Mouse (Mus musculus) lung, embryonic 16.5 days (tissue): ENCODE measurements around the gene Ndufa4l2. TPM values are rescaled to one million over a fixed set of nuclear protein-coding genes. Genes with fewer than 3 reads are reported as not detected.

Experiments used
- ATAC-seq: fragments of 200-750 bp; cut with Nextera tagmentation; 2 replicates; pipeline ENCODE4 v1.8.0; 2017; ENCODE audit warnings: low read depth, mild to moderate bottlenecking, moderate library complexity
- H3K27ac ChIP-seq: fragments of 300-500 bp; sonication (generic); 2 replicates; pipeline ENCODE4 v1.5.1; 2014; ENCODE audit warnings: mild to moderate bottlenecking, control low read depth, low read length
- H3K27me3 ChIP-seq: fragments of 300-500 bp; sonication (generic); 2 replicates; pipeline ENCODE4 v1.6.1; 2014; ENCODE audit warnings: low read depth, low read length, mixed read lengths; ENCODE audit not compliant: control insufficient read depth, insufficient read depth
- H3K36me3 ChIP-seq: fragments of 300-500 bp; sonication (generic); 2 replicates; pipeline ENCODE4 v1.6.1; 2014; ENCODE audit warnings: low read length; ENCODE audit not compliant: control insufficient read depth, insufficient read depth
- H3K4me1 ChIP-seq: fragments of 300-500 bp; sonication (generic); replicated peaks from 2 replicates; pipeline ENCODE4 v1.6.1; 2014; ENCODE audit warnings: low read length, mixed read lengths; ENCODE audit not compliant: control insufficient read depth, insufficient read depth
- H3K4me2 ChIP-seq: fragments of 300-500 bp; sonication (generic); 2 replicates; pipeline ENCODE4 v1.6.1; 2014; ENCODE audit warnings: low read depth, low read length, control low read depth
- H3K4me3 ChIP-seq: fragments of 300-500 bp; sonication (generic); 2 replicates; pipeline ENCODE4 v1.5.1; 2014; ENCODE audit warnings: mild to moderate bottlenecking, low read length, control low read depth
- H3K9ac ChIP-seq: fragments of 300-500 bp; sonication (generic); 2 replicates; pipeline ENCODE4 v1.6.1; 2014; ENCODE audit warnings: low read length, control low read depth
- H3K9me3 ChIP-seq: fragments of 300-500 bp; sonication (generic); 2 replicates; pipeline ENCODE4 v1.6.1; 2016; ENCODE audit warnings: low read length; ENCODE audit not compliant: control insufficient read depth
- WGBS: fragments of 180-500 bp; shearing (Covaris S2); extraction: QIAGEN DNeasy Blood & Tissue Kit; methylation state at CpG from one replicate; pipeline ENCODE4 v1.1.7; 2014; 5-methylcytosine and 5-hydroxymethylcytosine counted together
- polyA plus RNA-seq: library from polyadenylated mRNA; unstranded; fragments of >200 nt; fragmentation: Nextera tagmentation; extraction: Ambion mirVana; gene quantifications from 2 replicates; pipeline ENCODE4 v1.2.1, GENCODE M21; 2015

Ndufa4l2 gene
- polyA plus RNA-seq, 1 experiment from 2014 or later: 155 TPM

GRCm38 (mm10) chr10:127522088-127522581 is 7.4 kb downstream of the Ndufa4l2 start, which contains the start of gene Shmt2:
Gene Shmt2, minus strand, starts transcription at chr10:127522444.
- peak within 1 kb of the TSS; percentile 61 for H3K9ac ChIP-seq
- peak within 1 kb of the TSS; percentile 62 for H3K4me2 ChIP-seq
- H3K27me3 ChIP-seq: peaks cover 38% of the 10 kb centered on the region
- peak within 1 kb of the TSS; percentile 56 for H3K4me3 ChIP-seq
- no peaks in the 10 kb centered on the region; the same call in 1 of the 2 replicates for H3K9me3 ChIP-seq
- peak; percentile 65 for ATAC-seq
- WGBS: 0% methylated on average over 21 of the region's 21 CpGs
- no peak within 1 kb of the TSS for H3K27ac ChIP-seq
- H3K4me1 ChIP-seq: peaks cover 25% of the 10 kb centered on the region
- peaks cover 30% of the 10 kb centered on the region for H3K36me3 ChIP-seq

- H3K36me3 ChIP-seq: peaks cover 8% of the 10 kb centered on the region
- no peak overlapping the region for H3K9ac ChIP-seq
- H3K27me3 ChIP-seq: peaks cover 63% of the 10 kb centered on the region
- H3K9me3 ChIP-seq: no peaks in the 10 kb centered on the region
- H3K4me1 ChIP-seq: peaks cover 22% of the 10 kb centered on the region
- H3K4me3 ChIP-seq: no peak overlapping the region
- no peak overlapping the region for H3K4me2 ChIP-seq
- 3% methylated on average over 23 of the region's 23 CpGs for WGBS
- H3K27ac ChIP-seq: no peak overlapping the region
- ATAC-seq: no peak
Observed at GRCm38 (mm10) chr10:127524646-127525255, 10.0 kb downstream of the Ndufa4l2 start.

GRCm38 (mm10) chr10:127526048-127526447 is 11.3 kb downstream of the Ndufa4l2 start:
- H3K4me1 ChIP-seq: peaks cover 17% of the 10 kb centered on the region
- WGBS: 1% methylated on average over 26 of the region's 26 CpGs
- peak overlapping the region; percentile 42 for H3K4me3 ChIP-seq
- H3K9me3 ChIP-seq: no peaks in the 10 kb centered on the region
- H3K4me2 ChIP-seq: peak overlapping the region; percentile 53
- peaks cover 76% of the 10 kb centered on the region for H3K27me3 ChIP-seq
- H3K9ac ChIP-seq: 0 out of 2 replicates have a peak overlapping the region, but pooled peaks have one; percentile 16
- no peak for ATAC-seq
- H3K36me3 ChIP-seq: no peaks in the 10 kb centered on the region
- no peak overlapping the region for H3K27ac ChIP-seq

DNA sequence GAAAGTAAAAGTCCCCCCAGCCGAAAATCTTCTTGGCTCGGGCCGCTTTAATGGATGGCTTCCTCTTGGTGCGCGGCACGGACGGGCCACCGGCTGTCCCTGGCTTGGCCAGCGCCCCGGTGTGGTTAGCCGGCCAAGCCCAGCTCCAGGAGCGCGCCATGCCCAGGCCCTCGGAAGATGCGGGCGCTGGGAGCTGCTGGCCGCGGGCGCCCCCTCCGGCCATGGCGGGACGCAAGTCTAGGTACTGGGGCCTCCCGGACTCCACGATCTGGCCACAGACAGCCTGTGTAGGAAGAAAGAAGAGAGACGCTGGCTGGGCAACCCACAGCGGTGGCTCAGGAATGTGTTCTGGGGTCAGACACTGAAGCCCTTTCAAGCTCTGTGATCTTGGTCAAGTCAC is 11.9 kb downstream of the Ndufa4l2 start:
- Histone ChIP-seq H3K27ac (no peak overlapping the region), H3K9me3 (no peaks in the 10 kb centered on the region), H3K4me3 (peak overlapping the region; percentile 42), H3K27me3 (peaks cover 82% of the 10 kb centered on the region), H3K9ac (0 out of 2 replicates have a peak overlapping the region, but pooled peaks have one; percentile 16), H3K36me3 (no peaks in the 10 kb centered on the region), H3K4me1 (peaks cover 12% of the 10 kb centered on the region), H3K4me2 (peak overlapping the region; percentile 53)
- 1% methylated on average over 26 of the region's 26 CpGs for WGBS
- peak; percentile 65 for ATAC-seq

DNA sequence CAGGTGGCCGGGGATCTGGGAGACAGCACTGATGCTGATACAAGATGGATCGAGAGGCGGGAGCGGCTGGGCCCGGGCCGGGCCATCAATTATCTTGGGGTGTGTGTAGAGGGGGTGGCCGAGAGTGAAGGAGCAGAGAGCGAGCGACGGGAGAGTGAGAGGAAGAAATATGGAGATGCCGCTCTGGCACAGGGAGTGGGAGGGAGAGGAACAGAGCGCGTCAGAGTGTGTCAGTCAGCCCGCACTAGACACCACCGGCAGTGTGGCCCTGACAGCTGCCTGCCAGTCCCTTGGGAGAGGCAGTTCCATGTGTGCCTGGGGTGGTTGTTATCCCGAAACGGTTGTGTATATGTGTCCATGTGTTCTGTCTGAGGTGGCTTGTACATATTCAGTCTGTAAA is 12.7 kb downstream of the Ndufa4l2 start:
- H3K9ac ChIP-seq: no peak overlapping the region
- peaks cover 11% of the 10 kb centered on the region for H3K4me1 ChIP-seq
- 4% methylated on average over 17 of the region's 17 CpGs for WGBS
- H3K27ac ChIP-seq: no peak overlapping the region
- H3K27me3 ChIP-seq: peaks cover 90% of the 10 kb centered on the region
- no peaks in the 10 kb centered on the region for H3K9me3 ChIP-seq
- ATAC-seq: no peak
- no peak overlapping the region for H3K4me3 ChIP-seq
- H3K36me3 ChIP-seq: no peaks in the 10 kb centered on the region
- no peak overlapping the region for H3K4me2 ChIP-seq

- 0% methylated on average over 16 of the region's 25 CpGs for WGBS
- no peak overlapping the region for H3K4me2 ChIP-seq
- no peak for ATAC-seq
Observed at GRCm38 (mm10) chr10:127530945-127531344, 16.2 kb downstream of the Ndufa4l2 start.

GRCm38 (mm10) chr10:127531548-127531947 is 16.8 kb downstream of the Ndufa4l2 start:
- no peak for ATAC-seq
- Histone ChIP-seq H3K9ac (no peak overlapping the region), H3K27ac (no peak overlapping the region), H3K4me1 (peaks cover 15% of the 10 kb centered on the region), H3K4me3 (no peak overlapping the region), H3K36me3 (no peaks in the 10 kb centered on the region), H3K4me2 (no peak overlapping the region), H3K27me3 (peaks cover 99% of the 10 kb centered on the region), H3K9me3 (no peaks in the 10 kb centered on the region)
- 1% methylated on average over 4 of the region's 4 CpGs for WGBS

More at GRCm38 (mm10) chr10:127530945-127531344, 16.2 kb downstream of the Ndufa4l2 start:
- Histone ChIP-seq H3K4me3 (no peak overlapping the region), H3K9ac (no peak overlapping the region), H3K27ac (no peak overlapping the region), H3K27me3 (peaks cover 99% of the 10 kb centered on the region), H3K9me3 (no peaks in the 10 kb centered on the region), H3K36me3 (no peaks in the 10 kb centered on the region), H3K4me1 (peaks cover 21% of the 10 kb centered on the region)

GRCm38 (mm10) chr10:127534036-127534928 is 19.5 kb downstream of the Ndufa4l2 start, which contains the start of gene Nxph4:
Gene Nxph4, minus strand, starts transcription at chr10:127534559.
- H3K4me2 ChIP-seq: peak within 1 kb of the TSS; percentile 98
- no peak within 1 kb of the TSS for H3K27ac ChIP-seq
- no peaks in the 10 kb centered on the region for H3K9me3 ChIP-seq
- H3K4me3 ChIP-seq: peak within 1 kb of the TSS; percentile 56
- WGBS: under 1% methylated on average over 49 of the region's 78 CpGs
- H3K9ac ChIP-seq: peak within 1 kb of the TSS; percentile 57
- peaks cover 12% of the 10 kb centered on the region for H3K4me1 ChIP-seq
- H3K36me3 ChIP-seq: no peaks in the 10 kb centered on the region
- H3K27me3 ChIP-seq: peaks cover 76% of the 10 kb centered on the region
- ATAC-seq: peak; percentile 51

GRCm38 (mm10) chr10:127534929-127535384 is 20.2 kb downstream of the Ndufa4l2 start:
- Histone ChIP-seq H3K4me2 (peak overlapping the region; percentile 98), H3K36me3 (no peaks in the 10 kb centered on the region), H3K9ac (0 out of 2 replicates have a peak overlapping the region, but pooled peaks have one; percentile 26), H3K27ac (no peak overlapping the region), H3K4me3 (peak overlapping the region; percentile 56), H3K9me3 (no peaks in the 10 kb centered on the region), H3K4me1 (peaks cover 12% of the 10 kb centered on the region), H3K27me3 (peaks cover 70% of the 10 kb centered on the region)
- ATAC-seq: peak; percentile 10; the same call in 1 of the 2 replicates
- WGBS: under 1% methylated on average over 29 of the region's 30 CpGs
